Mouse (Mus musculus) embryo, embryonic 10.5 days (tissue): ENCODE measurements at regions not wholly inside any gene's neighbourhood (a gene's known extent, or its start where the extent isn't known, plus 50 kb on each side); places are given as distances from the start of the nearest gene placed in this dataset.

Experiments
- DNase-seq: peaks from one replicate; pipeline ENCODE4 v3.0.0-alpha.2; 2015; ENCODE audit warnings: low spot score

DNA sequence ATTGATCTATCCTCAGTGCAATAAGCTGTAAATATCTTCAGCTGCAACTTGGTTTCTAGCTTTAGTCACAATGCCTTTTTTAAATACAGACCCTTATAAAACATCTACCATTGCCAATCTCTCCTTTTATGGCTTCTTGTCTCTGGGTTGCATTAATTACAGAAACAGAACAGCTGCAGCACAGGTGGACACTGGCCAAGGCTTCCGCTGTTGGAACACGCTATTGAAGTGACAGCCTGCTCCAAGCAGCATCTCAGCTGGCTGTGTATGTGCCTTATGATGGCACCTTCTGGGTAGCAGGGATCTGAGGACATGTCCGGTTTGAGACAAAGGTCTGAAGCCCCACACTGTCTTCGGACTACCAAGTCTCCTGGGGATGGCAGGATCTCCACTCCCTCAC lies 207.1 kb upstream of the Plpp4 start:
- no peak for DNase-seq

DNA sequence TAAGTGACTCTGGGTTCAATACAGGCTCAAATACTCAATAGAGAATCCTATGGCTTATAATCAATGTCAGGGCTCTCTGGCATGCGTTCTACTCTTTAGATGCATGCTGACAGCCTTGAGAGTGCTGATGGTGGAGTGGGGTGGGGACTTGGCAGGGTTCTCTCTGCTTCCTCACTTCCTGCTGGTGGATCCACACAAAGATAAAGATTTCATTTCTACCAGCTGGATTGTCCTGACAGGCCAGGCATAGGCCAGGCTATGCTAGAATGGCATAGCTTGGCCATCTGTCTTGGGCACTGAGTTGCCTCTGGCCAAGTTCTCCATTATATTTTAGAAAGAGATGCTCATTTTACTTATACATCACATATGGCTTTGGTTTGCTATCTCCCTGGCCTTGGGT lies 206.2 kb upstream of the Plpp4 start:
- DNase-seq = no peak

DNA sequence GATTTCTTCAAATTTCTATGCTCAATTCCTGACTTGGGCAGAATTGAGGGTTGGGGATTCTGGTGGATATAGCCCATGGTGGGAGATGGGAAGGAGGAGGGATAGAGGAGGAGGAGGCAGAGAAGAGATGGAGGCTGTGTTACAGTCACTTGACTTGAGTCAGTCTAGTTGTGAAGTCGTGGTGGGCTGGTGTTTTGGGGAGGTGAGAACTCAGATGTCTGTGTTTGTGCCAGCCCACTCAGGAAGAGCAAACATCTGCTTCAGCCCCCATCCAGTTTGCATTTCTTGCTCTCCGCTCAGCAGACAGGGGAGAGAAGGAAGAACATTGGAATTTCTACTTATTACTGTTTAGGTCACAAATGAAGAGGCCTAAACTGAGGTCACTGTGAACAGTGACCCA lies 189.9 kb upstream of the Plpp4 start:
- no peak for DNase-seq

DNA sequence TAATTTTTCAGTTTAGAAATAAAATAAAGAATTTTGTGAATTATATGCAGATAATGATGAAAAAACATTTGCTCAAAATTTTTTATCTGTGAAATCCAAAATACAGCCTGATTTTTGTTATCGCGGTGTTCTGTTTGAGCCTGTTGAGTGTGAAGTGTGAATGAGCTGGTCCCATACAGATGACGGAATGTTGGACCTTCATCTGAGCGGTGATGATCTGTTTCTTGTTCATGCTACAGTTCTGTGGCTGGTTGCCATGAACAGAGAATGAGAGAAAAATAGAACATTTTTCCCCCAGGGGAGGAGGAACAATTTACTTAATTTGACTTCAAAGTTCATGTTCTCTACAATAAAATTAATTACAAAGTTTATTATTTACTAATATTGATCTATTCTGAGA lies 188.7 kb upstream of the Plpp4 start:
- no peak for DNase-seq

DNA sequence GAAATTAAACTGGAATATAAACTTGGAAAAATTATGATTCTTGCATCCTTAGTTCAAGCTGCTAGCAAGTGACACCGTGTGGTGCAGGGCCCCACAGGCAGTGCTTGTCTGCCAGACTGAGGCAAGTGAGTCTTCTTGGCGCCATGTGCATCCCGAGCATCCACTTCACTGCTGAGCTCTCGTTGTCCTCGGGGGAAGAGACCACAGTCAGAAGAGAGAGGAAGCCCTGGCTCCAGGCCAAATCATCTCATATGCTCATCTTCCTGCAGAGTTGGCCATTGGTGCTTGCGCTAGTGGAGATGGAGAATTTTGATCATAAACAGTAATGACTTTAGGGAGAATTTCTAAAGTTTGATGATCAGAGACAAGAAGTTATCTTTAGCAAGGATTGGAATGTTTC lies 177.0 kb upstream of the Plpp4 start:
- no peak for DNase-seq

DNA sequence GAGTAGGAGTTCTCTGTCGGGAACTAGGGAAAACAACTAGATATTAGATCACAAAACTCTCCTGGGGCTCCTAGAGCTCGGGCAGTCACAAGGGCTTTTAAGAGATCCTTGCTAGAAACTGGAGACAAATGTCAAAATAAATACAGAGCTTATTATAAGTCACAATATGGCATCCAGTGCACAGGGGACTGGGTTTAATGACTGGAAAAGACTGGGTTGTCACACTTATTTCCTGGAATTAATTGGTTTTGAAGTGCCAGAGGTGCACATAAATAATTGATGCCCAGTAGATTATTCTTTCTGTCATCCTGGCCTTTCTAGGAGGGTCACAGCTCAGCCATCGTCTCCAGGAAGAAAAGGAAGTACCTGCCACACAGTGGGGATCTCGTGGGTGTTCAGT lies 165.4 kb upstream of the Plpp4 start:
- DNase-seq = no peak

DNA sequence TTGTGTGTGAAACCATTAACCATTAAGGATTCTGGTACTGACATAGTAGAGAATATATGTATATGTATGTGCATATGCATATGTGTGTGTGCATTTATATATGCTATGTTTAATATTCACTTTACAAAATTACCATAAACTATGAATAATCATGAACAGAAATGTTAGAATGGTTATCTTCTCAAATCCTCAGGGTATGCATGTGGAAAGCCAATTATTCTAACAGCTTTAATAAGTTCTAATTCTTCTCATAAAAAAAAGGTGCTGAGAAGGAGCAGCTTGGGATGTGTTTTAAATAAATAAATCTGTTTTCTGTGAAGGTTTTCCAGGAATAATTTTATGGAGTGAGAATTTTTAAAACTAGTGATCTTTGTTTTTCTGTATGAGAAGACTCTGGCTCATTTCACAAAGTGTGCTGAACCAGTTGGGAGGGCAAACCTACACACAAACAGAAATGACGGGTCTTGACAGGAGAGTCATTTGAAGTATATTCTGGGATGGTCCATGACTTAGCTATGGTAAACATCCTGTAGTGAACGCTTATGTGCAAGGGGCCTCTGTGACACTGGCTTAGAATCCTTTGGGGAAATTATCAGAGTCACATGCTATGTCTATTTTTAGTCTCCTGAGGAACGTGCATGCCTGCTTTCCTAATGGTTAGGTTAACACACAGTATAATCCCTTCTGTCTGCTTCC lies 160.3 kb upstream of the Plpp4 start:
- DNase-seq = no peak

DNA sequence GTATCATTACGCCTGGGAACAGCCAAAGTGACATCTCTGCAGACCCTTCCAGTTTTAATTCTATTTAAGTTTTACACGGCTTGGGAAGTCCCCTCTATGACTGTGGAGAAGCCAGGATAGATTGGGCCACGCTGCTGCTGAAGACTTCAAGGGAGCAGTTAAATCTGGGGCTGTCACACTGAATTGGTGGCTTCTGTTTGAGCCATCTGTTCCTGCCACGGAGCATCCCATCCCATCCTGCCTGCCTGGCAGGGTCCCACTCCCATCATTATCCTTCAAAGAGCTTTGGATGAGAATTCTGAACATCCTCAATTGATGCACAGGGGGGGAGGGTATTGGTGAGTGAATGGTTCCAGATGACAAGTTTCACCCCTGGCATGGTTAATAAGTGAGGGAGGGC lies 154.4 kb upstream of the Plpp4 start:
- no peak for DNase-seq

DNA sequence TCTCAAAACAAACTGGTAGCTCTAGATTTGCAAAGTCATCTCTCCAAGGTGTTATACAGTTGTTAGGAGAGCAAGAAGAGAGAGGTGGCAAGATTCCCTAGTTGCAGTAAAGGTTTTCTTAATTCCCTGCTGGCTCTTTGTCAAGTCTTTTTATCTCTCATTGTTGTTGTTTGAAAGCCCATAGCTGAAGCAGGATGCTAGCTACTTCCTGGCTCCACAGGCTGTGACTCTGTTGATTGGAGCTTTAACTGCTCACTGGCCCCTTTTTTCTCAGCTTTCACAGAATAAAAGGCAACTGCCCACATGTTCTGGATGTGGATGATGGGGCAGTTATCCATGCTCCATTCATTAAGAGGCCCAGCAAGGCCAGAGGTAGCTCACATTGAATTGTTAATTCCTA lies 122.7 kb upstream of the Plpp4 start:
- DNase-seq = peak; percentile 47

DNA sequence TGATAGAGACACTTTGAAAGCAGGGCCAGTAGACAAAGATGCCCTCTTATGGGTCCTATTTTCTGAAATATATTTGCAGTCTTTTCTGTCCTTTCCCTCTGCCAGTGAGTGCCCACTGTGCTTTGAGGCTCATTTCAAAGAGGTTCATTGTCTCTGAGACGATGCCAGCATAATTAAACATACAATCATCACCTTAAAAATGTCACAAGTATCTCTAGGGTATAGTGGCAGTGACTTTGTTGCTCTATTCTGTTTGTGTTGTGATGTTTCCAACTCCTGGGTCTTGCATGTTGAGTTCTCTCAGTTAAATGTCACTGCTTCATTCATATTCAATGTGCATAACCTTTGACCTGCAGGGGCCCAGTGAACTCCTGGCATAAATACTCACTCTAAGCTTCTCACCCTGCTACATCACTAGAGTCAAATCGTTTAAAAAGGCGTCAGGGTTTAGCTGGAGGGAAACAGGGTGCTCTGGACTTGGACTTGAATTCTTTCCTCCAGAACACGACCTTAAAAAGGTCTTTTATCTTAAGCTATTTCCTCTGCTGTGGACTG lies 122.1 kb upstream of the Plpp4 start:
- DNase-seq = peak; percentile 56

DNA sequence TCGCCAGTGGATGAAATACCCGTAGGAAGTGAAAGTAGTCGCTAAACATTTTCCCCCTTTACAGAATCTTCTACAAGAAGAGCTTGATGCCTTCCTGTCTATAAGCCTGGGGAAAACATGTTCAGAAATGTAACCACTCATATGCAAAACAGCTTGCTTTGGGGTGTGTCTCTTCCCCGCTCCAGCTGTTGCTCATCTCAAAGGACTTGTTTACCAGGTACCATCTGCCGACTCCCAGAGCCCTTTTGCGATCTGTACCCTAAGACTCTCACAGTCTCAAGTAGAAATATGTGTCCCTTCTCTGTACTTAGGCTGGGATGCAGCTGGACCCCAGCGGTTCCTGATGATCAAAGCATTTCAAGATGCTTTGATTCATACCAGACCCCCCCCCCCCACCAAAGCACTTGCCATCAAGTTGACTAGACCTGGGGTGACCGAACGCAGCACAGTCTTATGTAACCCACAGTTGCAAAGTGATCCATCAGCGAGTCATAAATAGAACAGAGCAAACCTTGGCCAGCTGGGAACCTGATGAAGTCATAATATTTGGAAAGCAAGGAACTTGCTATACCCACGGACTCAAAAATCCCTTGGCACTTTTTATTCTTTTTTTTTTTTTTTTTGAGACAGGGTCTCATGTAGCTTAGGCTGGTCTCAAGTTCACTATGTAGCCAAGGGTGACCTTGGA lies 119.4 kb upstream of the Plpp4 start:
- DNase-seq = no peak

DNA sequence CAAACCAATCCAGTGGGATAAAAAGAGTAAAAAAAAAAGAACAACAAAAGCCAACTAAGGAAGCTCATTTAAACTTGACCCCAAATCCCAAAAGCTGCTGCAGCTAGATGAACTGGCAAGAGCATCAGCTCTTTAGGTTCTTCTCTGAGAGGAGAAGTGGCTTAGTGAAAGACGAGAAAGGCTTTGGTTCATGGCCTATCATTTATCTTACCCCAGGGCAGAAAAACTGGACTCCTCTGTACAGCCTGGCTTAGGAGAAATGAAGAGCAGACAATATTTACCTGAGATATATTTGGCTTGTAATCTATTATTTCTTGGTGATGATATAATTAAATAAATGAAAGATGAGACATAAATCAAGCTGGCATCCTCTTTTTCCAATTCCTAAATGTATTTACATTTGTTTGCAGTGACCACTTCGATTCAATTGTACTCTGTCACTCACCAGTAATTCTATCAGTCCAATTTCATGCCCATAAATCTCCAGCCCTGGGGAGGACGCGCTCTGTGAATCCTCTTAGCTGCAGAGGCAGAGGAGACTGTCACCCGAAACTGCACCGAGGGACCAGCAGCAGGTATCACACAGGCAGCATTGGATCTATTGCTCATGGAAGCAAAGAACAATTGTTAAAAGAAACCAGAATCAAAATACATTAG lies 114.8 kb upstream of the Plpp4 start:
- peak; percentile 42 for DNase-seq

DNA sequence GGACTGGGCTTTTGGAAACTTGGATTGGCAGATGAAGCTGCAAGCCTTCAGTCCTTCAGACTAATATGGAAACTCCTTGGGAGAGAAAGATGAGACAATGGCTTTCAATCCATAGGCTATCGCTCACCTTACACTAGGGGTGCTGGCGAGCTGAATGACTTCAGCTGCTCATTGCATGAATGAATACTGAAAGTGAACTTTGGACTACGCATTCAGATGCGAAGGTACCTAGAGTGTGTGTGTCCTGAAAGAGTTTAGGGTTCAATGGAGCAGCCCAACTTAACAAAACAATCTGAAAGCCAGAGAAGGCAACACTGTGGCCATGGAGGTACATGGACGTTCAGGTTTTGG lies 114.3 kb upstream of the Plpp4 start:
- DNase-seq = peak; percentile 27

DNA sequence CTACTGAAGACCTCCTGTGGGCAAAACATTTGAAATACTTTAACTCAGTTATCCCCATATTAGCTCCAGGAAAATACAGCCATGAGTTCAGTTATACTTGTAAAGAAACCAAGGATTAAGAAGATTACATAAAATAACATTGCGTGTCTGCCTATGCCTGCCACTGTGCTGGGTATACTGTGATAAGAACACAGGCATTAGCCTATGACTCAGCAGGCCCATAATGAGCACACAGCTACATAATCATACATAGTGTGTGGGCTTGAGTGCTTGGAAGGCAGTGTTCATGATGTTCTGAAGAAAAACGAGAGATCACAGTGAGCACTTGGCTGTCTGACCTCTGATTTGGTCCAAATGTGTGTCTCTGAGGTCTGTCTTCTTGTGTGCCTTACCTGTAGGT lies 101.3 kb upstream of the Plpp4 start:
- no peak for DNase-seq

DNA sequence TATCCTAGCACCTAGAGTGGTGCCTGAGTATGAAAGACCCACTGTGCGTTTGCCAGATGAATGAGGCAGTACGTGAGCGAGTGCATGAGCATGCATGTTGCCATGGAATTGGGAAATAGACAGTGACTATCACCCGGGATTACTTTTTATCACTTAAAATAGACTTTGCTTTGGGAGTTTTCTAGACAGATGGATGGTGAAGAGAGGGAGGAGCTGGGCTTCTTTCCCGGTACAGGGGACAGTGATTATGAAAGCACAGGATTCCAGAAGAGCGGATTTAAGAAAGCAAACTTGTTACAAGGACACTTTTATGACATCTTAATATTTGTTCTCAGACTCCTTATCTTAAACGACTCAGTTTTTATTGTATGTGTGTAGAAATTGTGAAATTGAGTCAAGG lies 86.9 kb upstream of the Plpp4 start:
- no peak for DNase-seq

DNA sequence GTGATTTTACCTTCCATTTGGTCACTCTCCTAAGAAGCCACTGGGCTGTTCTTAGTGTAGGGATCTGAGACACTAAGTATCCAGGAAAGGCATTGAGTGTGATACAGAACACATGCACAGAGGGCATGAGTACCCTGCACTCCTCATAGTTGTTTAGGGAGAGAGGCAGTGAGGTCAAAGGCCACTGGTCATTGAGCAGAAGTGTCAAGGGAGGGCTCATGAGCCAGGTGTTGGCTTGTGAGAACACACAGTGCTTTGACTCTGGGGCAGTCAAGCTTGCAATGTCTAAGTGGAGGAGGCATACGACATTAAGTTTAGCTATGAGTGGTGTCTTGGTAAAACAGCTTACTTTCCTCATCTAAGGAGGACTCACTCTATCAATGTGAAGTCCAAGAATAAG lies 65.9 kb upstream of the Plpp4 start:
- no peak for DNase-seq

DNA sequence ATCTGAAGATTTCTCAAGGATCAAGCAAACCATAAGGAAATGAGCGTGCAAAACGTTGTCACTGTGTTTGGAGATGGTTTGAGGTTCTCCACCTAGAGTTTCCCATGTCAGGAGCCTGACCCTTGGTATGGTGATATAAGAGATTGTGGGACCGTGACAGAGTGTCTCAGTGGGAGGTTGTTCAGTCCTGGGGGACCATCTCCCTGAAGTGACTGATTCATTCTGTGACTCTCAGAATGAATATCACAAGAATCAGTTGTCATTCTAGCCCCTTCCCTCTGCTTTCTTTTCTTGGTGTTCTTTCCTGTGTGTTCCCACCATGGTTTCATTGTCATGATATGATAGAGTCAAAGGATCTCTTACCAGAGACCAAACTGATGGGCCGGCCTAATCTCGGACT lies 49.8 kb upstream of the Plpp4 start:
- no peak for DNase-seq
